18 mouse cellular contexts compared by ENCODE assay signal in the genomic region with DNA sequence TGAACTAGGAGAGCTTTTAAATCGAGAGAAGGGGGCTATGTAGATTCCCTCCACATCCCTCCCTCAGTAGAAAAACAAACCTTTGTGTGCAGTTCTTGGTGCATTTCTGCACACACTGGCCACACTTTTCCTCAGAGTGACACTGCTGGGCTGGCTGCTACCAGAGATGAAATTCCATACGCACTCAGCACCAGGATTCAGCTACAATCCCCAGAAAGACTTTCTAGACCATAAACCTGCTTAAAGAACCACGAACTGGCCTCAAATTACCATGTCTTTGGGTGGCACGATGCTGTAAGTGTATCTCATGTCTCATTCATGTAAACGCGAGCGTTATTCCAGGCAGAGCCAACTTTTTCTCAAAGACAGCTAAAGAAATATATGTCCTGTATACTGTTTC. TPM values are rescaled to one million over a fixed set of nuclear protein-coding genes. Genes with fewer than 3 reads are reported as not detected.
A peak's percentile ranks its signal among the peaks of the same experiment; 100 is the strongest.
DNase-seq lines count a peak whose midpoint lies in the region; ATAC-seq and TF ChIP-seq lines count a peak whose summit lies in the region.
"Had no signal": no experiment of that assay in that cellular context is flagged by ENCODE, and none has a peak within 500 bp of the region (broad histone marks: within the 10 kb centered on the region; RNA-seq: fewer than 3 reads in every experiment).

No protein-coding gene starts in this region.

- TF ChIP-seq CTCF in forebrain, postnatal 0 days (IDR thresholded peaks at IDR 0.05; ENCODE audit: low read depth), result no peak
- TF ChIP-seq CTCF in kidney, postnatal 0 days (IDR thresholded peaks at IDR 0.05; ENCODE audit: low read depth), result no peak

- no peaks in the 10 kb centered on the region for H3K9me3 ChIP-seq in forebrain, postnatal 0 days (ENCODE audit: low read length)
- H3K9me3 ChIP-seq in forebrain, embryonic 10.5 days, result peaks cover 7% of the 10 kb centered on the region; the same call in 1 of the 2 replicates
- no peaks in the 10 kb centered on the region for H3K9me3 ChIP-seq in kidney, postnatal 0 days (replicated peaks; ENCODE audit: low read length)
- no peaks in the 10 kb centered on the region for H3K9me3 ChIP-seq in embryonic facial prominence, embryonic 15.5 days (replicated peaks)
- no peaks in the 10 kb centered on the region for H3K9me3 ChIP-seq in limb, embryonic 12.5 days
- H3K9me3 ChIP-seq: heart, embryonic 10.5 days; hindbrain, embryonic 12.5 days had no signal

- 0 out of 2 replicates have a peak, but pooled peaks have one; percentile 5 for ATAC-seq in forebrain, postnatal 0 days
- ATAC-seq in kidney, postnatal 0 days (replicated peaks; ENCODE audit: low FRiP score, low read depth), result no peak
- no peak for ATAC-seq in embryonic facial prominence, embryonic 15.5 days (ENCODE audit: insufficient number of reproducible peaks, low FRiP score, low TSS enrichment, low read depth)
- ATAC-seq in limb, embryonic 12.5 days (ENCODE audit: insufficient number of reproducible peaks, insufficient read depth, low FRiP score, low TSS enrichment, low read depth), result no peak
- ATAC-seq: forebrain, embryonic 14.5 days; hindbrain, embryonic 16.5 days had no signal

- 0 out of 2 replicates have a peak, but pooled peaks cover 6% of the 10 kb centered on the region for H3K4me1 ChIP-seq in forebrain, postnatal 0 days (ENCODE audit: insufficient read depth)
- no peaks in the 10 kb centered on the region for H3K4me1 ChIP-seq in forebrain, embryonic 10.5 days
- no peaks in the 10 kb centered on the region for H3K4me1 ChIP-seq in kidney, postnatal 0 days (replicated peaks; ENCODE audit: insufficient read depth, low read length)
- no peaks in the 10 kb centered on the region for H3K4me1 ChIP-seq in embryonic facial prominence, embryonic 15.5 days
- no peaks in the 10 kb centered on the region for H3K4me1 ChIP-seq in limb, embryonic 12.5 days (replicated peaks)
- H3K4me1 ChIP-seq: heart, embryonic 10.5 days; hindbrain, embryonic 12.5 days had no signal

- WGBS in forebrain, postnatal 0 days, result 84% methylated on average over 7 of the region's 7 CpGs
- 89% methylated on average over 7 of the region's 7 CpGs for WGBS in forebrain, embryonic 10.5 days
- WGBS in kidney, postnatal 0 days, result 43% methylated on average over 7 of the region's 7 CpGs
- 56% methylated on average over 7 of the region's 7 CpGs for WGBS in embryonic facial prominence, embryonic 15.5 days
- WGBS in limb, embryonic 12.5 days, result 72% methylated on average over 7 of the region's 7 CpGs

- DNase-seq in forebrain, postnatal 0 days, result no peak
- no peak for DNase-seq in forebrain, embryonic 10.5 days (ENCODE audit: extremely low spot score, low spot score)
- DNase-seq in kidney, postnatal 0 days (ENCODE audit: low spot score), result peak; percentile 67
- DNase-seq in kidney, adult 11 months, result no peak
- DNase-seq in right cerebral cortex, postnatal 14 days, result no peak
- DNase-seq: adrenal gland, adult 2 months; adrenal gland, postnatal 25 days; cerebellum, postnatal 10 days; gastrocnemius, postnatal 10 days; heart, adult 18-20 months; heart, postnatal 10 days; heart, postnatal 4 days had no signal

- H3K36me3 ChIP-seq in forebrain, postnatal 0 days (ENCODE audit: insufficient read depth), result no peaks in the 10 kb centered on the region; the same call in 1 of the 2 replicates
- no peaks in the 10 kb centered on the region; the same call in 1 of the 2 replicates for H3K36me3 ChIP-seq in forebrain, embryonic 10.5 days (replicated peaks)
- no peaks in the 10 kb centered on the region for H3K36me3 ChIP-seq in kidney, postnatal 0 days (ENCODE audit: insufficient read depth, low read length)
- no peaks in the 10 kb centered on the region for H3K36me3 ChIP-seq in embryonic facial prominence, embryonic 15.5 days
- H3K36me3 ChIP-seq in limb, embryonic 12.5 days, result no peaks in the 10 kb centered on the region
- H3K36me3 ChIP-seq: heart, embryonic 10.5 days had no signal

- no peak overlapping the region for H3K4me2 ChIP-seq in forebrain, postnatal 0 days (ENCODE audit: low read depth)
- H3K4me2 ChIP-seq in kidney, postnatal 0 days (ENCODE audit: low read length), result no peak overlapping the region
- no peak overlapping the region for H3K4me2 ChIP-seq in embryonic facial prominence, embryonic 15.5 days (replicated peaks)
- no peak overlapping the region for H3K4me2 ChIP-seq in limb, embryonic 12.5 days
- H3K4me2 ChIP-seq: hindbrain, embryonic 12.5 days had no signal

- H3K4me3 ChIP-seq in forebrain, postnatal 0 days (ENCODE audit: low read depth, low read length), result no peak overlapping the region
- no peak overlapping the region for H3K4me3 ChIP-seq in forebrain, embryonic 10.5 days
- H3K4me3 ChIP-seq in kidney, postnatal 0 days (replicated peaks; ENCODE audit: low read depth, low read length), result no peak overlapping the region
- no peak overlapping the region for H3K4me3 ChIP-seq in embryonic facial prominence, embryonic 15.5 days (replicated peaks)
- no peak overlapping the region for H3K4me3 ChIP-seq in limb, embryonic 12.5 days (replicated peaks)
- H3K4me3 ChIP-seq: heart, embryonic 10.5 days; hindbrain, embryonic 12.5 days had no signal

- 0 out of 2 replicates have a peak overlapping the region, but pooled peaks have one; percentile 5 for H3K27ac ChIP-seq in forebrain, postnatal 0 days (ENCODE audit: low read depth, low read length)
- no peak overlapping the region for H3K27ac ChIP-seq in forebrain, embryonic 10.5 days
- no peak overlapping the region for H3K27ac ChIP-seq in kidney, postnatal 0 days
- H3K27ac ChIP-seq in embryonic facial prominence, embryonic 15.5 days (replicated peaks), result peak overlapping the region; percentile 35; the same call in 1 of the 2 replicates
- H3K27ac ChIP-seq in limb, embryonic 12.5 days, result peak overlapping the region; percentile 23; the same call in 1 of the 2 replicates
- H3K27ac ChIP-seq: heart, embryonic 10.5 days; hindbrain, embryonic 12.5 days had no signal

- no peaks in the 10 kb centered on the region for H3K27me3 ChIP-seq in forebrain, postnatal 0 days (ENCODE audit: insufficient read depth, low read length)
- H3K27me3 ChIP-seq in forebrain, embryonic 10.5 days (ENCODE audit: poor library complexity, severe bottlenecking), result no peaks in the 10 kb centered on the region
- no peaks in the 10 kb centered on the region for H3K27me3 ChIP-seq in kidney, postnatal 0 days (ENCODE audit: insufficient read depth, low read length)
- no peaks in the 10 kb centered on the region for H3K27me3 ChIP-seq in embryonic facial prominence, embryonic 15.5 days
- H3K27me3 ChIP-seq in limb, embryonic 12.5 days, result no peaks in the 10 kb centered on the region
- H3K27me3 ChIP-seq: hindbrain, embryonic 12.5 days had no signal

- H3K9ac ChIP-seq in forebrain, postnatal 0 days, result no peak overlapping the region
- H3K9ac ChIP-seq in kidney, postnatal 0 days (ENCODE audit: low read depth, low read length), result no peak overlapping the region
- H3K9ac ChIP-seq in embryonic facial prominence, embryonic 15.5 days, result no peak overlapping the region
- no peak overlapping the region for H3K9ac ChIP-seq in limb, embryonic 12.5 days (replicated peaks)
- H3K9ac ChIP-seq: hindbrain, embryonic 12.5 days had no signal

RNA-seq across cellular contexts. Expression of a gene that starts 9.6 kb away (rescaled TPM):
- total RNA-seq in forebrain, postnatal 0 days (2014; rRNA removed), result 3.0 and 7.6 TPM in 2 replicates
- 2.2 and 3.1 TPM in 2 replicates for polyA plus RNA-seq in forebrain, postnatal 0 days (2015; fragmentation: Nextera tagmentation; extraction: Ambion mirVana)
- polyA plus RNA-seq in forebrain, embryonic 10.5 days (2016; fragmentation: Nextera tagmentation; extraction: Ambion mirVana), result 1.3 and 2.1 TPM in 2 replicates
- polyA plus RNA-seq in kidney, postnatal 0 days (2015; fragmentation: Nextera tagmentation; extraction: Ambion mirVana), result 2.0 and 2.7 TPM in 2 replicates
- 9.6 and 17.9 TPM in 2 replicates for polyA plus RNA-seq in embryonic facial prominence, embryonic 15.5 days (2015; fragmentation: Nextera tagmentation; extraction: Ambion mirVana)
- 1.7 and 2.2 TPM in 2 replicates for polyA plus RNA-seq in limb, embryonic 12.5 days (2016; fragmentation: Nextera tagmentation; extraction: Ambion mirVana)

RNA-seq across cellular contexts. Expression of a gene that starts 51.5 kb away (rescaled TPM):
- 45.5 and 55.9 TPM in 2 replicates for total RNA-seq in forebrain, postnatal 0 days (2014; rRNA removed)
- 14.9 and 25.8 TPM in 2 replicates for polyA plus RNA-seq in forebrain, postnatal 0 days (2015; fragmentation: Nextera tagmentation; extraction: Ambion mirVana)
- polyA plus RNA-seq in forebrain, embryonic 10.5 days (2016; fragmentation: Nextera tagmentation; extraction: Ambion mirVana), result 5.5 and 5.6 TPM in 2 replicates
- 2.1 and 2.6 TPM in 2 replicates for polyA plus RNA-seq in kidney, postnatal 0 days (2015; fragmentation: Nextera tagmentation; extraction: Ambion mirVana)
- 5.4 and 5.8 TPM in 2 replicates for polyA plus RNA-seq in embryonic facial prominence, embryonic 15.5 days (2015; fragmentation: Nextera tagmentation; extraction: Ambion mirVana)
- 6.7 and 7.5 TPM in 2 replicates for polyA plus RNA-seq in limb, embryonic 12.5 days (2016; fragmentation: Nextera tagmentation; extraction: Ambion mirVana)

Comparison
In these comparisons a context has a peak if more than half of its experiments do, and no peak if none do; other contexts are left out.
1. H3K27ac ChIP-seq: peak in forebrain, postnatal 0 days (single experiment), embryonic facial prominence, embryonic 15.5 days (single experiment) and limb, embryonic 12.5 days (single experiment); none in forebrain, embryonic 10.5 days (single experiment) and kidney, postnatal 0 days (single experiment).